19 mouse cellular contexts compared by ENCODE assay signal in the genomic region with DNA sequence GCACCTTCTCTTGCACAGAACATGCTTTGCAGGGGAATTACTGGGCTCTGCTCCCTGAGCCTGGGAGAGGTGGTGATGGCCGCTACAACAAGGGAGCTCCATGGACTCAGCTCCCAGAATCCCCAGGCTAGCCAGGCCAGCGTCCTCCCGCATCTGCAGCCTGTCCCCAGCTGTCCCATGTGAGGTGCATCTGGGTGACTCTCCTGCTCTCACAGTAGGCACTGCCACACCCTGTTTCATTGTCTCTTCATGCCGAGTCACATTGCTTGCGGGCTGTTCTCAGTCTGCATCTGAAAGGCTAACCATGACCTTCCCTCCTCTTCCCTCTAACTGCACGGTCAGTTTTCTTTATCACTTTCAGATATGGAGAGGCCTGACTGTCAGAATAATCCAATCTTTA. TPM values are rescaled to one million over a fixed set of nuclear protein-coding genes. Genes with fewer than 3 reads are reported as not detected.
DNase-seq lines count a peak whose midpoint lies in the region; ATAC-seq and TF ChIP-seq lines count a peak whose summit lies in the region.
"Had no signal": no experiment of that assay in that cellular context is flagged by ENCODE, and none has a peak within 500 bp of the region (broad histone marks: within the 10 kb centered on the region; RNA-seq: fewer than 3 reads in every experiment).

No protein-coding gene starts in this region.

- no peaks in the 10 kb centered on the region for H3K36me3 ChIP-seq in heart, embryonic 10.5 days
- H3K36me3 ChIP-seq in hindbrain, embryonic 14.5 days (replicated peaks; ENCODE audit: control insufficient read depth, insufficient read depth) = no peaks in the 10 kb centered on the region
- H3K36me3 ChIP-seq in hindbrain, embryonic 11.5 days (ENCODE audit: control insufficient read depth, insufficient read depth, low read length) = no peaks in the 10 kb centered on the region
- no peaks in the 10 kb centered on the region for H3K36me3 ChIP-seq in G1E (replicated peaks)
- H3K36me3 ChIP-seq in neural tube, embryonic 14.5 days (ENCODE audit: control insufficient read depth, insufficient read depth, low read length) = no peaks in the 10 kb centered on the region
- H3K36me3 ChIP-seq: forebrain, embryonic 15.5 days had no signal

- H3K27ac ChIP-seq in heart, embryonic 10.5 days = peak overlapping the region; percentile 30
- peak overlapping the region; percentile 67 for H3K27ac ChIP-seq in hindbrain, embryonic 14.5 days
- no peak overlapping the region for H3K27ac ChIP-seq in hindbrain, embryonic 11.5 days (ENCODE audit: low read depth, low read length)
- peak overlapping the region; percentile 23; the same call in 1 of the 2 replicates for H3K27ac ChIP-seq in neural tube, embryonic 14.5 days (ENCODE audit: low read depth, low read length)
- H3K27ac ChIP-seq: forebrain, embryonic 15.5 days had no signal

- H3K4me3 ChIP-seq in heart, embryonic 10.5 days = no peak overlapping the region
- H3K4me3 ChIP-seq in hindbrain, embryonic 14.5 days (replicated peaks; ENCODE audit: low read length) = no peak overlapping the region
- H3K4me3 ChIP-seq in hindbrain, embryonic 11.5 days (ENCODE audit: low read depth, low read length) = no peak overlapping the region
- peak overlapping the region; percentile 7; the same call in 1 of the 2 replicates for H3K4me3 ChIP-seq in G1E (ENCODE audit: low read depth, low read length)
- H3K4me3 ChIP-seq in neural tube, embryonic 14.5 days (ENCODE audit: low read depth, low read length) = no peak overlapping the region
- H3K4me3 ChIP-seq: erythroblast, embryonic 14.5 days; forebrain, embryonic 15.5 days had no signal

- no peak for DNase-seq in heart, embryonic 10.5 days (ENCODE audit: low spot score)
- no peak for DNase-seq in heart, postnatal 14 days
- no peak for DNase-seq in hindbrain, embryonic 14.5 days (ENCODE audit: low spot score)
- no peak for DNase-seq in hindbrain, embryonic 11.5 days (ENCODE audit: low spot score)
- no peak for DNase-seq in G1E (ENCODE audit: low spot score)
- no peak for DNase-seq in thymus, postnatal 25 days
- DNase-seq: adrenal gland, postnatal 14 days; cerebellum, adult 2 months; kidney, postnatal 4 days; liver; lung, adult 2 months; lung, postnatal 36 days; thymus, postnatal 36 days had no signal

- no peak overlapping the region for H3K9ac ChIP-seq in hindbrain, embryonic 14.5 days
- H3K9ac ChIP-seq in hindbrain, embryonic 11.5 days (ENCODE audit: low read depth, low read length) = no peak overlapping the region
- no peak overlapping the region for H3K9ac ChIP-seq in neural tube, embryonic 14.5 days (replicated peaks; ENCODE audit: low read depth, low read length)
- H3K9ac ChIP-seq: forebrain, embryonic 15.5 days had no signal

- TF ChIP-seq CTCF in G1E (IDR thresholded peaks at IDR 0.05; ENCODE audit: low read depth, low read length) = no peak

- 63% methylated on average over 6 of the region's 6 CpGs for WGBS in heart, embryonic 10.5 days
- 81% methylated on average over 6 of the region's 6 CpGs for WGBS in hindbrain, embryonic 14.5 days
- 80% methylated on average over 6 of the region's 6 CpGs for WGBS in hindbrain, embryonic 11.5 days
- WGBS in neural tube, embryonic 14.5 days = 77% methylated on average over 6 of the region's 6 CpGs

- no peak for ATAC-seq in hindbrain, embryonic 14.5 days (ENCODE audit: low FRiP score)
- no peak for ATAC-seq in hindbrain, embryonic 11.5 days (ENCODE audit: low FRiP score)
- ATAC-seq in G1E (ENCODE audit: extremely low read depth, insufficient number of reproducible peaks, low FRiP score, poor library complexity, severe bottlenecking) = peak; percentile 15; the same call in 1 of the 2 replicates
- ATAC-seq in neural tube, embryonic 14.5 days (ENCODE audit: low read depth) = no peak
- ATAC-seq: forebrain, embryonic 15.5 days; inflammation-experienced regulatory T-cells, adult 6 months; midbrain, embryonic 16.5 days had no signal

- H3K9me3 ChIP-seq in heart, embryonic 10.5 days = no peaks in the 10 kb centered on the region
- H3K9me3 ChIP-seq in hindbrain, embryonic 14.5 days (ENCODE audit: control insufficient read depth, low read length) = no peaks in the 10 kb centered on the region
- no peaks in the 10 kb centered on the region for H3K9me3 ChIP-seq in hindbrain, embryonic 11.5 days (ENCODE audit: control insufficient read depth, low read length)
- H3K9me3 ChIP-seq in G1E (replicated peaks) = peaks cover 2% of the 10 kb centered on the region; the same call in 1 of the 2 replicates
- no peaks in the 10 kb centered on the region for H3K9me3 ChIP-seq in neural tube, embryonic 14.5 days (ENCODE audit: control insufficient read depth, low read length)
- H3K9me3 ChIP-seq: forebrain, embryonic 15.5 days had no signal

- no peak overlapping the region for H3K4me2 ChIP-seq in hindbrain, embryonic 14.5 days (replicated peaks)
- no peak overlapping the region for H3K4me2 ChIP-seq in hindbrain, embryonic 11.5 days (replicated peaks; ENCODE audit: low read depth, low read length)
- H3K4me2 ChIP-seq in neural tube, embryonic 14.5 days (ENCODE audit: low read depth, low read length) = no peak overlapping the region
- H3K4me2 ChIP-seq: forebrain, embryonic 15.5 days had no signal

- H3K27me3 ChIP-seq in heart, embryonic 10.5 days (ENCODE audit: insufficient read depth, poor library complexity, severe bottlenecking) = no peaks in the 10 kb centered on the region
- H3K27me3 ChIP-seq in hindbrain, embryonic 14.5 days (ENCODE audit: control insufficient read depth, insufficient read depth, low read length) = no peaks in the 10 kb centered on the region
- no peaks in the 10 kb centered on the region for H3K27me3 ChIP-seq in hindbrain, embryonic 11.5 days (ENCODE audit: control insufficient read depth, insufficient read depth, low read length)
- peaks cover 28% of the 10 kb centered on the region for H3K27me3 ChIP-seq in G1E (ENCODE audit: insufficient read depth, low read length)
- no peaks in the 10 kb centered on the region for H3K27me3 ChIP-seq in neural tube, embryonic 14.5 days (ENCODE audit: control insufficient read depth, insufficient read depth, low read length)
- H3K27me3 ChIP-seq: CH12.LX; forebrain, embryonic 15.5 days had no signal

- peaks cover 26% of the 10 kb centered on the region for H3K4me1 ChIP-seq in heart, embryonic 10.5 days
- H3K4me1 ChIP-seq in hindbrain, embryonic 14.5 days (replicated peaks; ENCODE audit: control insufficient read depth, insufficient read depth, low read length) = peaks cover 13% of the 10 kb centered on the region
- no peaks in the 10 kb centered on the region for H3K4me1 ChIP-seq in hindbrain, embryonic 11.5 days (replicated peaks; ENCODE audit: control insufficient read depth, insufficient read depth, low read length)
- H3K4me1 ChIP-seq in G1E (ENCODE audit: insufficient read depth, low read depth, low read length) = peaks cover 28% of the 10 kb centered on the region
- H3K4me1 ChIP-seq in neural tube, embryonic 14.5 days (ENCODE audit: control insufficient read depth, insufficient read depth, low read length) = peaks cover 8% of the 10 kb centered on the region

- intact Hi-C loops in heart, postnatal 14 days (cut with DNase I) = no loop called here

RNA-seq across cellular contexts. Expression of gene Zfp706, which starts 34.3 kb away (rescaled TPM):
- polyA plus RNA-seq in heart, embryonic 10.5 days (2016; fragmentation: Nextera tagmentation; extraction: Ambion mirVana) = 456 and 495 TPM in 2 replicates
- total RNA-seq in heart, postnatal 14 days (2021) = 100 to 1,000 TPM; 194 to 211 TPM
- 424 and 425 TPM in 2 replicates for polyA plus RNA-seq in hindbrain, embryonic 14.5 days (2014; fragmentation: Nextera tagmentation; extraction: Ambion mirVana)
- polyA plus RNA-seq in hindbrain, embryonic 11.5 days (2014; fragmentation: Nextera tagmentation; extraction: Ambion mirVana) = 360 and 376 TPM in 2 replicates
- total RNA-seq in G1E (2014; fragmentation: Nextera tagmentation) = 137 and 157 TPM in 2 replicates
- total RNA-seq in G1E (2017) = 42.4 and 74.2 TPM in 2 replicates
- polyA plus RNA-seq in G1E (2012) = 19.7 and 26.5 TPM in 2 replicates
- polyA plus RNA-seq in neural tube, embryonic 14.5 days (2014; fragmentation: Nextera tagmentation; extraction: Ambion mirVana) = 437 and 463 TPM in 2 replicates

Comparison
In these comparisons a context has a peak if more than half of its experiments do, and no peak if none do; other contexts are left out.
1. RNA of gene Zfp706, which starts 34.3 kb away (polyA plus RNA-seq): 456 to 495 TPM in heart, embryonic 10.5 days, 437 to 463 TPM in neural tube, embryonic 14.5 days, 424 to 425 TPM in hindbrain, embryonic 14.5 days and 360 to 376 TPM in hindbrain, embryonic 11.5 days; 19.7 to 26.5 TPM in G1E; every median in the first group is over 10 times any median in the second.